ENCODE assay signal across 15 mouse cellular contexts in the genomic region with DNA sequence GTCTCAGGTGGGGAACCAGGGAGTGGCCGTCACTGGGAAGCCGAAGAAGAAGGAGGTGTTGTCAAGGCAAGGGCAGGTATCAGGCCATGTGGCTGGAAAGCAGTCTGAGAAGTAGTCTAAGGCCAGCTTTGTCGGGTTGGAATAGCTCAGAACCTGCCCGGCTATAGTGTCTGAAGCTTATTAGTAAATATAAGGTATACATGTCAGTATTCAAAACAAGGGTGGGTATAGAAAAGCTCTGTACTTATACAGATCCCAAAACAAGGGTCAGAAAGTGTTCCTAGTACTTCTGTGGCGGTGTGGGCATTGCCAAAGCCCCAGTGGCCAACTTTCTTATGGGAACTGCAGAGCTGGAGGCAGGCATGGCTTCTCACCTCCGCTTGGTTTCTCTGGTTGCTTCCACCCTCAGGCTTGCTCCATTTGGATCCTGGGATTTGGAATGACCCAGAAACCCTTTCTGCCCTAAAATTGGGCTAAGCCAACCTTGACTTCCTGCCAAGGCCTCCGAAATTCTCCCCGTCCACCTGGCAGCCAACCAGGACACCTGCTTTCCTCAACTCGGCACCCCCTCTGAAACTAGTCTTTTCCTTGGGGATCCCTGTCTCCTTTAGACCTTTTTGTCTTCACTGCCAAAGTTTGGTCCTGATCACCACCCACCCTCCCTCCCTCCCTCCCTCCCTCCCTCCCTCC. TPM values are rescaled to one million over a fixed set of nuclear protein-coding genes. Genes with fewer than 3 reads are reported as not detected.
DNase-seq lines count a peak whose midpoint lies in the region; ATAC-seq lines count a peak whose summit lies in the region.
"Had no signal": no experiment of that assay in that cellular context is flagged by ENCODE, and none has a peak within 500 bp of the region (broad histone marks: within the 10 kb centered on the region; RNA-seq: fewer than 3 reads in every experiment).

No protein-coding gene starts in this region.

- H3K4me3 ChIP-seq in hindbrain, embryonic 10.5 days = no peak overlapping the region
- no peak overlapping the region for H3K4me3 ChIP-seq in hindbrain, embryonic 14.5 days (replicated peaks; ENCODE audit: low read length)
- H3K4me3 ChIP-seq in midbrain, embryonic 13.5 days (replicated peaks) = no peak overlapping the region
- no peak overlapping the region for H3K4me3 ChIP-seq in midbrain, embryonic 14.5 days (replicated peaks; ENCODE audit: low read depth, low read length)
- H3K4me3 ChIP-seq: embryonic facial prominence, embryonic 12.5 days; heart, embryonic 15.5 days; limb, embryonic 15.5 days had no signal

- H3K27me3 ChIP-seq in hindbrain, embryonic 10.5 days (ENCODE audit: insufficient read depth, poor library complexity, severe bottlenecking) = no peaks in the 10 kb centered on the region; the same call in 1 of the 2 replicates
- H3K27me3 ChIP-seq in hindbrain, embryonic 14.5 days (ENCODE audit: control insufficient read depth, insufficient read depth, low read length) = no peaks in the 10 kb centered on the region
- no peaks in the 10 kb centered on the region for H3K27me3 ChIP-seq in midbrain, embryonic 13.5 days
- no peaks in the 10 kb centered on the region for H3K27me3 ChIP-seq in midbrain, embryonic 14.5 days (ENCODE audit: control insufficient read depth, insufficient read depth, low read length)
- H3K27me3 ChIP-seq: embryonic facial prominence, embryonic 12.5 days; heart, embryonic 15.5 days; limb, embryonic 15.5 days had no signal

- ATAC-seq in hindbrain, embryonic 14.5 days (ENCODE audit: low FRiP score) = no peak
- ATAC-seq in midbrain, embryonic 13.5 days = no peak
- no peak for ATAC-seq in midbrain, embryonic 14.5 days (ENCODE audit: low FRiP score, low TSS enrichment)
- ATAC-seq in erythroblast, adult 5-6 weeks (replicated peaks; ENCODE audit: low FRiP score, poor library complexity, severe bottlenecking) = no peak
- ATAC-seq: intestine, embryonic 16.5 days had no signal

- no peaks in the 10 kb centered on the region for H3K9me3 ChIP-seq in hindbrain, embryonic 10.5 days
- no peaks in the 10 kb centered on the region for H3K9me3 ChIP-seq in hindbrain, embryonic 14.5 days (ENCODE audit: control insufficient read depth, low read length)
- H3K9me3 ChIP-seq in midbrain, embryonic 13.5 days = no peaks in the 10 kb centered on the region
- H3K9me3 ChIP-seq in midbrain, embryonic 14.5 days (ENCODE audit: control insufficient read depth, low read length) = no peaks in the 10 kb centered on the region
- H3K9me3 ChIP-seq: embryonic facial prominence, embryonic 12.5 days; G1E; heart, embryonic 15.5 days; limb, embryonic 15.5 days had no signal

- H3K27ac ChIP-seq in hindbrain, embryonic 10.5 days = 0 out of 2 replicates have a peak overlapping the region, but pooled peaks have one; percentile 31
- H3K27ac ChIP-seq in hindbrain, embryonic 14.5 days = no peak overlapping the region
- no peak overlapping the region for H3K27ac ChIP-seq in midbrain, embryonic 13.5 days
- no peak overlapping the region for H3K27ac ChIP-seq in midbrain, embryonic 14.5 days (replicated peaks; ENCODE audit: low read depth, low read length)
- H3K27ac ChIP-seq: embryonic facial prominence, embryonic 12.5 days; heart, embryonic 15.5 days; limb, embryonic 15.5 days had no signal

- WGBS in hindbrain, embryonic 10.5 days = 75% methylated on average over 9 of the region's 9 CpGs
- 82% methylated on average over 9 of the region's 9 CpGs for WGBS in hindbrain, embryonic 14.5 days
- 73% methylated on average over 9 of the region's 9 CpGs for WGBS in midbrain, embryonic 13.5 days
- 78% methylated on average over 9 of the region's 9 CpGs for WGBS in midbrain, embryonic 14.5 days

- DNase-seq in hindbrain, embryonic 10.5 days (ENCODE audit: low spot score) = no peak
- no peak for DNase-seq in hindbrain, embryonic 14.5 days (ENCODE audit: low spot score)
- DNase-seq in midbrain, embryonic 14.5 days = no peak
- DNase-seq in cerebellum, adult 18-20 months = peak; percentile 65 to 67
- peak; percentile 52 to 60 for DNase-seq in cerebellum, postnatal 36 days
- DNase-seq: kidney, postnatal 10 days had no signal

- peaks cover 41% of the 10 kb centered on the region for H3K4me1 ChIP-seq in hindbrain, embryonic 10.5 days (replicated peaks)
- H3K4me1 ChIP-seq in hindbrain, embryonic 14.5 days (replicated peaks; ENCODE audit: control insufficient read depth, insufficient read depth, low read length) = peaks cover 14% of the 10 kb centered on the region
- peaks cover 27% of the 10 kb centered on the region for H3K4me1 ChIP-seq in midbrain, embryonic 13.5 days (replicated peaks)
- H3K4me1 ChIP-seq in midbrain, embryonic 14.5 days (ENCODE audit: control insufficient read depth, insufficient read depth, low read length) = peaks cover 13% of the 10 kb centered on the region

- no peak overlapping the region for H3K4me2 ChIP-seq in hindbrain, embryonic 14.5 days (replicated peaks)
- H3K4me2 ChIP-seq in midbrain, embryonic 13.5 days (replicated peaks) = no peak overlapping the region
- no peak overlapping the region for H3K4me2 ChIP-seq in midbrain, embryonic 14.5 days (ENCODE audit: low read length)
- H3K4me2 ChIP-seq: embryonic facial prominence, embryonic 12.5 days; heart, embryonic 15.5 days; limb, embryonic 15.5 days had no signal

- H3K36me3 ChIP-seq in hindbrain, embryonic 10.5 days = no peaks in the 10 kb centered on the region
- H3K36me3 ChIP-seq in hindbrain, embryonic 14.5 days (replicated peaks; ENCODE audit: control insufficient read depth, insufficient read depth) = no peaks in the 10 kb centered on the region
- no peaks in the 10 kb centered on the region for H3K36me3 ChIP-seq in midbrain, embryonic 13.5 days
- H3K36me3 ChIP-seq in midbrain, embryonic 14.5 days (ENCODE audit: control insufficient read depth, insufficient read depth, low read length) = no peaks in the 10 kb centered on the region
- H3K36me3 ChIP-seq: embryonic facial prominence, embryonic 12.5 days; G1E; heart, embryonic 15.5 days; limb, embryonic 15.5 days had no signal

- no peak overlapping the region for H3K9ac ChIP-seq in hindbrain, embryonic 14.5 days
- H3K9ac ChIP-seq in midbrain, embryonic 13.5 days (replicated peaks) = 0 out of 2 replicates have a peak overlapping the region, but pooled peaks have one; percentile 28
- H3K9ac ChIP-seq in midbrain, embryonic 14.5 days (replicated peaks; ENCODE audit: low read length) = no peak overlapping the region
- H3K9ac ChIP-seq: embryonic facial prominence, embryonic 12.5 days; heart, embryonic 15.5 days; limb, embryonic 15.5 days had no signal

RNA-seq across cellular contexts. Expression of gene Blcap, which starts 1.1 kb away (rescaled TPM):
- 78.4 and 100.0 TPM in 2 replicates for polyA plus RNA-seq in hindbrain, embryonic 10.5 days (2016; fragmentation: Nextera tagmentation; extraction: Ambion mirVana)
- polyA plus RNA-seq in hindbrain, embryonic 14.5 days (2014; fragmentation: Nextera tagmentation; extraction: Ambion mirVana) = 285 and 323 TPM in 2 replicates
- polyA plus RNA-seq in midbrain, embryonic 13.5 days (2015; fragmentation: Nextera tagmentation; extraction: Ambion mirVana) = 246 and 256 TPM in 2 replicates
- 353 and 397 TPM in 2 replicates for polyA plus RNA-seq in midbrain, embryonic 14.5 days (2014; fragmentation: Nextera tagmentation; extraction: Ambion mirVana)
- 6.9 and 11.5 TPM in 2 replicates for total RNA-seq in erythroblast, adult 5-6 weeks (2015; ENCODE audit: low replicate concordance)
- 3.0 and 3.5 TPM in 2 replicates for total RNA-seq in erythroblast, adult 5-6 weeks (2017; ENCODE audit: low replicate concordance)

RNA-seq across cellular contexts. Expression of gene Nnat, which starts 10.1 kb away (rescaled TPM):
- polyA plus RNA-seq in hindbrain, embryonic 10.5 days (2016; fragmentation: Nextera tagmentation; extraction: Ambion mirVana) = 1,503 and 2,739 TPM in 2 replicates
- 4,569 and 4,588 TPM in 2 replicates for polyA plus RNA-seq in hindbrain, embryonic 14.5 days (2014; fragmentation: Nextera tagmentation; extraction: Ambion mirVana)
- polyA plus RNA-seq in midbrain, embryonic 13.5 days (2015; fragmentation: Nextera tagmentation; extraction: Ambion mirVana) = 8,644 and 8,868 TPM in 2 replicates
- polyA plus RNA-seq in midbrain, embryonic 14.5 days (2014; fragmentation: Nextera tagmentation; extraction: Ambion mirVana) = 7,465 and 9,945 TPM in 2 replicates
- total RNA-seq in erythroblast, adult 5-6 weeks (2015; ENCODE audit: low replicate concordance) = not detected in 2 replicates
- total RNA-seq in erythroblast, adult 5-6 weeks (2017; ENCODE audit: low replicate concordance) = not detected in 2 replicates
- total RNA-seq: G1E; granulocyte monocyte progenitor cell, adult 5-6 weeks; megakaryocyte-erythroid progenitor cell, adult 5-6 weeks had no signal
- polyA plus RNA-seq: G1E had no signal

Comparison
In these comparisons a context has a peak if more than half of its experiments do, and no peak if none do; other contexts are left out.
1. DNase-seq: peak in cerebellum, adult 18-20 months (2 of 2) and cerebellum, postnatal 36 days (2 of 2); none in hindbrain, embryonic 10.5 days (single experiment), hindbrain, embryonic 14.5 days (single experiment) and midbrain, embryonic 14.5 days (single experiment).